Mouse (Mus musculus) adipocyte (in vitro differentiated cells): ENCODE measurements around the gene Nrf1.

Experiments
- DNase-seq: peaks from one replicate; pipeline ENCODE4 v3.0.0-alpha.2; 2016; ENCODE audit warnings: low spot score

Nrf1 gene

DNA sequence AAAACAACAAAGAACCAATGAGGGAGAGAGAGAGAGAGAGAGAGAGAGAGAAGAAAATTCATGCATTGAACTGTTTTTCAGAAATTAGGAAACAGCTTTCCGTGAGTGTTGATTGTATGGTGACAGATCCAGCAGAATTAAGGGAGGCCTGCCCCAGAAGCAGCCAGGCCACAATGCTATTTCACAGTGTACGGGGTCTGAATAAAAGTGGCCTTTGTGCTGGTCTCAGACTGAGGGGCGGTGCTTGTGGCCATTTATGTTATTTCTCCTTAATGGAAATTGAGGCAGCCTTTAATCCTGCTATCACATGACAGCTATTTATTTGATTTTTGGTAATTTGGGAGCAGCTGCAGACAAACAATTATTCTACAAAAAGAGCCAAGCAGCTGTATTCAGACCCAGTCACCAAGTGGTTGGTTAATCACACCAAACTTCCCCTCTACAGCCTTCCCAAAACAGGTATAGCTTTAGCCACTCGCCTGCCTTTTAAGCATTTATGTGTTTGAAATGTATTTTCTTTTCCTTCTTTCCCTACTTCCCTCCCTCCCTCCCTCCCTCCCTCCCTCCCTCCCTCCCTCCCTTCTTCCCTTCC lies 31.2 kb downstream of the Nrf1 start:
- no peak for DNase-seq

- DNase-seq: peak; percentile 85
Measured at GRCm38 (mm10) chr6:30081339-30081738, 33.6 kb downstream of the Nrf1 start.

- no peak for DNase-seq
Measured at GRCm38 (mm10) chr6:30083307-30083706, 35.5 kb downstream of the Nrf1 start.

- DNase-seq: no peak
Measured at GRCm38 (mm10) chr6:30085351-30085750, 37.6 kb downstream of the Nrf1 start.

GRCm38 (mm10) chr6:30091221-30091620 lies 43.4 kb downstream of the Nrf1 start:
- DNase-seq: peak; percentile 34

DNA sequence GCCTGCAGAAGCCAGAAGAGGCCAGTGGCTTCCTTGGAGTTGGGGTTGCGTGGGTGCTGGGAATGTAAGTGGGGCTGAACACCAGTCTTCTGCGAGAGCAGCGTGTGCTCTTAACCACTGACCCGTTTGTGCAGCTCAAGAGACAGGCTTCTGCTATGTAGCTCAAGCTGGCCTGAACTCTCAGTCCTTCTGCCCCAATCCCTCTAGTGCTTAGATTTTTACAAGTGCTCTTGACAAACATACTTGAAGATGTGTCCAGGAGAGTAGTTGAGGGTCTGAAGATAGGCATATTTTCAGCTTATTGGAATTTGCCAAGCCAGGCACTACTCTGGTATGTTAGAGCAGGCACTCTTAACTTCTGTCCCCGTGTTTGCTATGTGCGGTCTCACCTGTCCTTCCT lies 45.0 kb downstream of the Nrf1 start:
- no peak for DNase-seq

GRCm38 (mm10) chr6:30101773-30102415 lies 54.1 kb downstream of the Nrf1 start:
- no peak for DNase-seq

GRCm38 (mm10) chr6:30106091-30106490 lies 58.3 kb downstream of the Nrf1 start:
- no peak for DNase-seq

GRCm38 (mm10) chr6:30107456-30107855 lies 59.7 kb downstream of the Nrf1 start:
- peak; percentile 71 for DNase-seq

- no peak for DNase-seq
Measured at GRCm38 (mm10) chr6:30109820-30110502, 62.2 kb downstream of the Nrf1 start.

DNA sequence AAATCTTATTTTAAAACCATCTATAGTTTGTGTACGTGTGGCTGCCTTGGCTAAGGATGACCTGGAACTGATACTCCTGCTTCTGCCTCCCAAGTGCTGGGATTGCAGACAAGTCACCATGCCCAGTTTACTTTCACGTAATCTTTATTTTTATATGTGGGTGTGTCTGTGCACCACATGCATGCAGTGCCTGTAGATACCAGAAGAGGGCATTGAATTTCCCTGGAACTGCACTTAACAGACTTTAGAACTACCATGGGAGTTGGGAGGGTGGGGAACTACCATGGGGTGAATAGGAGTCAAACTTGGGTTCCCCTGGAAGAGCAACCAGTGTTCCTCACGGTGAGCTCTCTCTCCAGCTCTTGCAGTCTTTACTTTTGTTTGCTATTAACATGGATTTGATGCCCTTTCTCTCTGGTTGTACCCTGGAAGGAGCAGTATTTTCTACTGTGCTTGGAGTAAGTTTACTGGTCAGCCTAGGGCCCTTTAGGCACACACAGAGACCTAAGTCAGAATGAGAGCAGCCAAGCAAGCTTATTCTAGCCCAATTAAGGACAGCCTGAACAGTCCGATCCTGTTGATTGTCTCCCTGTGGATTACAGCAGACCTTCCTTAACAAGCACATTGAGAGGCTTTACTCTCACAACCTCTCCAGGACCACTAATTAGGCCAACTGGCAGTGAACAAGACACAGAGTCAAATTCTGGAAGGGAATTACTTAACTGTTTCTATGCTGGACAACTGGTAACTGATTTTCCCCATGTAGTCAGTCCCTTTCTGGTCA lies 64.8 kb downstream of the Nrf1 start:
- no peak for DNase-seq

DNA sequence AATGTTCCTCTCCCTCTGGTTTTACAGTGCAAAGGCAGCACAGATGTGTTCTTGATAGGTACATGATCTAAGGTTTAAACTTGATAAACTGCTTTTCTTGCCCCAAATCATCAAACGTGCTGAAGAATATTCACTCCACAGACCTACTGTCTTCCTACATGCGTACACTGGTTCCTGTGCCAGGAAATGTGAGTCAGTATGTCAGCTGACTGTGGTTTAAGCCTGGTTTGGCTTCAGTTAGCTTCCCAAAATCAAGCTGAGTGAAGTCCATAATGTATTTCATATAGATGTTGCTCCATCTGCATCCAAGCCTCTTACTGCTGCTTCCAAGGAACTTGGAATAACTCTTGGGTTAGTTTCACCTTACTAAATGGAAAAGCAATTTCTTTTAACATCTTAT lies 66.3 kb downstream of the Nrf1 start:
- DNase-seq: peak; percentile 40

DNA sequence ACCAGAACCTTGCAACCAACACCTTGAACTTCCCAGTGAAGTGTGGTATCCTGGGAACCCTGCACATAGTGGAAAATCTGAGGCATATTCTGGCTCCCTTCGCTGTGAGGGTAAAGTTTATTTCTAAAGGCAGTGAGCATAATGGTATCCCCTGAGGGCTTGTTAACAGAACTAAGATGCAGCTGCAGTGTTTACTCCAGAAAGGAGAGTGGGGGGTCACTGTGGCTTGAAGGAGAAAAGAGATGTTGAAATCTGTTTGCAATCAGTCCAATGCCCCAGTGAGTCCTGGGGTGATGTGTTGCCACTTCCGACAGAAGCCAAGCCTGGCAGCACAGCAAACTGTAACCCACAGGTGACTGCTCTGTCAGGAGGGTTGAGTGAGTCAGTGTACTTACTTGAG lies 73.4 kb downstream of the Nrf1 start:
- DNase-seq: peak; percentile 88

- DNase-seq: no peak
Measured at GRCm38 (mm10) chr6:30121600-30121999, 73.8 kb downstream of the Nrf1 start.

- no peak for DNase-seq
Measured at GRCm38 (mm10) chr6:30123391-30123790, 75.6 kb downstream of the Nrf1 start.

DNA sequence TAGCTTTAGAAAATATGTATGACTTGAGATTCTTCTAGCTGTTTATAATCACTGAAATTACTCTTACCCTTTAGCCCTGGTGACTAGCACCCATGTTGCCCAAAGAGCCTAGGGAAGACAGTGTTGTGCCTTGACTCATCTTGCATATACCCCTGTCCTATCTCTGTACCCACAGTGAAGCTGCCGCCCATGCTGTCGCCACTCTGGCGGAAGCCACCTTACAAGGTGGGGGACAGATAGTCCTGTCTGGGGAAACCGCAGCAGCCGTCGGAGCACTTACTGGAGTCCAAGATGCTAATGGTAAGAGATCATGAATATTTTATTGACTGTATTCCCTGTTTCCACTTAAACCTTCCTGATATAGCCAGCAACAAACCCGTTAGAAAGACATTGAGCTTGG lies 78.3 kb downstream of the Nrf1 start:
- no peak for DNase-seq

DNA sequence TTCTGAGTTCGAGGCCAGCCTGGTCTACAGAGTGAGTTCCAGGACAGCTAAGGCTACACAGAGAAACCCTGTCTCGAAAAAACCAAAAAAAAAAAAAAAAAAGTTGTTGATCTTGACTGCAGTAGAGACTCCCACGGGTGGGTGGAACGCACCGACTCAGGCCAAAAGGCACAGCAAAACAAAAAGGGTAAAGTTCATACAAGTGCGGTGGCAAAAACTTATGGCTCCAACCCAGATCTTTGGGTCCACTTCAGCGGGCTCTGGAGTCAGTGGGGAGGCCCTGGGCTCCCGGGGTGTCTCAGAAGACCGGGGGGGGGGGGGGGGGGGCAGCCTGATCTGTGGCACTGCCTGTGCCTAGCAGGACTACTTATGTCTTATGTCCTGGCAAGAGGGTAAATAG lies 79.0 kb downstream of the Nrf1 start:
- peak; percentile 76 for DNase-seq

DNA sequence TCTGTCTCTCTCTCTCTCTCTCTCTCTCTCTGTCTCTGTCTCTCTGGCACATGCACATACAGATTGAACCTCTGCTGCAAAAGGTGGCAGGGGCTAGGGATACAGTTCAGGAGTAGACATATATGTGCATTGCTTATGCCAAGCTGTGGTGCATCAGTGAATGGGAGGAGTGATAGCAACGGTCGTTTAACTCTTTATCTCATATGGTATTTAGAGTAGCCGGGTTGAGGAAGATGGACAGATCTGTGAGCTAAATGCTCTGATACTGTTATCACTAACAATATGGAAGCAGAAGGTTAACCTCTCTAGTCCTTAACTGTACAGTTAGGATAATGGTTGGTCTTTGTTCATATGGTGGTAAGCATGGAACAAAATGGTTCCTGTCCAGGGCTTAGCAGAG lies 84.6 kb downstream of the Nrf1 start:
- DNase-seq: no peak

GRCm38 (mm10) chr6:30135590-30135989 lies 87.8 kb downstream of the Nrf1 start:
- DNase-seq: no peak

- DNase-seq: no peak
Measured at GRCm38 (mm10) chr6:30137227-30137626, 89.4 kb downstream of the Nrf1 start.

- peak; percentile 59 for DNase-seq
Measured at GRCm38 (mm10) chr6:30139329-30140045, 91.7 kb downstream of the Nrf1 start.

- DNase-seq: no peak
Measured at GRCm38 (mm10) chr6:30143263-30143662, 95.5 kb downstream of the Nrf1 start.
